Mouse (Mus musculus): ENCODE data around the gene Tmem54.
A peak's percentile ranks its signal among the peaks of the same experiment; 100 is the strongest.

Gene Tmem54

GRCm38 (mm10) chr4:129105356-129105755 lies at the start of gene Tmem54:
Gene Tmem54, plus strand, starts transcription at chr4:129105548.
- no peak for DNase-seq (ENCODE audit: low spot score in 2 of 2)

- DNase-seq (ENCODE audit: low spot score in 2 of 2): no peak
These were observed 49.8 kb upstream of the Tmem54 start for GRCm38 (mm10) chr4:129055562-129055961.

- peak; percentile 91 to 99 for DNase-seq (ENCODE audit: low spot score in 2 of 2)
These were observed 47.7 kb upstream of the Tmem54 start for GRCm38 (mm10) chr4:129057533-129058206.

GRCm38 (mm10) chr4:129058207-129059092 lies 46.9 kb upstream of the Tmem54 start, which contains the start of gene Rnf19b:
Gene Rnf19b, plus strand, starts transcription at chr4:129058271.
- DNase-seq (ENCODE audit: low spot score in 2 of 2): peak in 1 of 2 experiments; percentile 46

- no peak for DNase-seq (ENCODE audit: low spot score in 2 of 2)
These were observed 46.2 kb upstream of the Tmem54 start for GRCm38 (mm10) chr4:129059125-129059551.

GRCm38 (mm10) chr4:129059922-129060321 lies 45.4 kb upstream of the Tmem54 start:
- no peak for DNase-seq (ENCODE audit: low spot score in 2 of 2)

- DNase-seq (ENCODE audit: low spot score in 2 of 2): no peak
These were observed 43.9 kb upstream of the Tmem54 start for GRCm38 (mm10) chr4:129061486-129061885.

- DNase-seq (ENCODE audit: low spot score in 2 of 2): no peak
These were observed 42.9 kb upstream of the Tmem54 start for GRCm38 (mm10) chr4:129062281-129063075.

GRCm38 (mm10) chr4:129065688-129066236 lies 39.6 kb upstream of the Tmem54 start:
- no peak for DNase-seq (ENCODE audit: low spot score in 2 of 2)

- DNase-seq (ENCODE audit: low spot score in 2 of 2): no peak
These were observed 37.5 kb upstream of the Tmem54 start for GRCm38 (mm10) chr4:129067638-129068415.

- DNase-seq (ENCODE audit: low spot score in 2 of 2): no peak
These were observed 36.5 kb upstream of the Tmem54 start for GRCm38 (mm10) chr4:129068848-129069247.

GRCm38 (mm10) chr4:129079126-129079525 lies 26.2 kb upstream of the Tmem54 start:
- no peak for DNase-seq (ENCODE audit: low spot score in 2 of 2)

- peak in 1 of 2 experiments; percentile 23 for DNase-seq (ENCODE audit: low spot score in 2 of 2)
These were observed 24.3 kb upstream of the Tmem54 start for GRCm38 (mm10) chr4:129081041-129081440.

- no peak for DNase-seq (ENCODE audit: low spot score in 2 of 2)
These were observed 23.8 kb upstream of the Tmem54 start for GRCm38 (mm10) chr4:129081512-129081911.

GRCm38 (mm10) chr4:129081939-129082338 lies 23.4 kb upstream of the Tmem54 start:
- no peak for DNase-seq (ENCODE audit: low spot score in 2 of 2)

GRCm38 (mm10) chr4:129082379-129083115 lies 22.8 kb upstream of the Tmem54 start:
- peak; percentile 50 to 70 for DNase-seq (ENCODE audit: low spot score in 2 of 2)

GRCm38 (mm10) chr4:129084896-129085295 lies 20.5 kb upstream of the Tmem54 start:
- no peak for DNase-seq (ENCODE audit: low spot score in 2 of 2)

- DNase-seq (ENCODE audit: low spot score in 2 of 2): peak in 1 of 2 experiments; percentile 80
These were observed 19.3 kb upstream of the Tmem54 start for GRCm38 (mm10) chr4:129086078-129086477.

- no peak for DNase-seq (ENCODE audit: low spot score in 2 of 2)
These were observed 17.5 kb upstream of the Tmem54 start for GRCm38 (mm10) chr4:129087850-129088249.

GRCm38 (mm10) chr4:129095276-129095675 lies 10.1 kb upstream of the Tmem54 start:
- no peak for DNase-seq (ENCODE audit: low spot score in 2 of 2)

Measured in cerebellum, postnatal 4 days (tissue).